Mouse (Mus musculus): ENCODE measurements around the gene Galnt17.

GRCm38 (mm10) chr5:131016066-131016465, 292.2 kb downstream of the Galnt17 start:
- TF ChIP-seq CTCF (IDR thresholded peaks at IDR 0.05; ENCODE audit: low read depth) = no peak
- no peak for TF ChIP-seq EP300 (IDR thresholded peaks at IDR 0.05; ENCODE audit: low read depth)

Data from liver, postnatal 0 days (tissue).